Mouse (Mus musculus) CH12.LX (cell line): ENCODE results near the gene Zc3h4. TPM values are rescaled to one million over a fixed set of nuclear protein-coding genes. Genes with fewer than 3 reads are reported as not detected.

Experiments used
- DNase-seq: peaks from one replicate; pipeline ENCODE4 v3.0.0-alpha.2; 2013; ENCODE audit errors: extremely low read depth
- H3K27ac ChIP-seq: 2 replicates; pipeline ENCODE4 v1.5.1; 2012; ENCODE audit warnings: low read depth, mild to moderate bottlenecking, control low read depth, moderate library complexity; ENCODE audit not compliant: insufficient read depth
- H3K27me3 ChIP-seq: replicated peaks from 2 replicates; pipeline ENCODE3; 2012; ENCODE audit warnings: inconsistent platforms
- H3K36me3 ChIP-seq, 2 experiments: replicated peaks in 1 of 2; 2 replicates each; pipeline versions ENCODE3 to v1.6.1; 2012; ENCODE audit warnings: inconsistent platforms in 1 of 2, low read length in 1 of 2, mild to moderate bottlenecking in 1 of 2, mixed read lengths in 1 of 2, moderate library complexity in 1 of 2; ENCODE audit not compliant: control insufficient read depth in 1 of 2, insufficient read depth in 1 of 2
- H3K4me1 ChIP-seq, 2 experiments: 2 replicates each; pipeline ENCODE4 v1.6.1; 2012; ENCODE audit warnings: inconsistent platforms in 1 of 2, moderate library complexity in 1 of 2; ENCODE audit not compliant: insufficient read depth in 2 of 2, control insufficient read depth in 1 of 2
- H3K4me2 ChIP-seq: 2 replicates; pipeline ENCODE4 v1.6.1; 2012; ENCODE audit warnings: low read depth, mild to moderate bottlenecking, control low read depth; ENCODE audit not compliant: poor library complexity, insufficient read depth, severe bottlenecking
- H3K4me3 ChIP-seq, 3 experiments: fragments of 150-350 bp in 1 of 3; sonication (generic) in 1 of 3; replicated peaks in 1 of 3; 2 replicates each; pipeline versions ENCODE3 to v1.5.1; 2011 to 2012; ENCODE audit warnings: low read depth in 2 of 3, low read length in 2 of 3, mild to moderate bottlenecking in 2 of 3, moderate library complexity in 2 of 3, control low read depth in 1 of 3, improper control_type of control experiment in 1 of 3, inconsistent platforms in 1 of 3, mixed read lengths in 1 of 3; ENCODE audit not compliant: poor library complexity in 1 of 3
- H3K79me2 ChIP-seq: replicated peaks from 2 replicates; pipeline ENCODE4 v1.6.1; 2012; ENCODE audit warnings: mild to moderate bottlenecking, moderate library complexity; ENCODE audit not compliant: control insufficient read depth, poor library complexity, insufficient read depth, severe bottlenecking; ENCODE audit errors: extremely low read depth
- H3K9ac ChIP-seq: 2 replicates; pipeline ENCODE4 v1.6.1; 2012; ENCODE audit warnings: low read depth, mild to moderate bottlenecking, control low read depth, moderate library complexity; ENCODE audit not compliant: insufficient read depth
- H3K9me3 ChIP-seq: replicated peaks from 2 replicates; pipeline ENCODE3; 2012; ENCODE audit warnings: low read length, inconsistent platforms, mixed read lengths
- BHLHE40 ChIP-seq: IDR thresholded peaks from 2 replicates; pipeline ENCODE4 v1.6.1; 2011; ENCODE audit warnings: mild to moderate bottlenecking, low read depth, low read length, improper control_type of control experiment
- CHD2 ChIP-seq: IDR thresholded peaks from 2 replicates; pipeline ENCODE4 v1.6.1; 2011; ENCODE audit warnings: low read length, improper control_type of control experiment
- CTCF ChIP-seq, 2 experiments: IDR thresholded peaks in 1 of 2; conservative IDR thresholded peaks in 1 of 2; 2 replicates each; pipeline ENCODE4 v1.5.1; 2011 to 2012; ENCODE audit warnings: low read depth in 2 of 2, low read length in 2 of 2, improper control_type of control experiment in 1 of 2, inconsistent platforms in 1 of 2, mild to moderate bottlenecking in 1 of 2, moderate library complexity in 1 of 2
- GABPA ChIP-seq: IDR thresholded peaks from 2 replicates; pipeline ENCODE4 v1.6.1; 2012; ENCODE audit warnings: low read depth, low read length, improper control_type of control experiment, inconsistent platforms; ENCODE audit not compliant: insufficient replicate concordance
- JUND ChIP-seq: conservative IDR thresholded peaks from 2 replicates; pipeline ENCODE4 v1.6.1; 2011; ENCODE audit warnings: low read depth, low read length, improper control_type of control experiment
- MAFK ChIP-seq: IDR thresholded peaks from 2 replicates; pipeline ENCODE4 v1.6.1; 2011; ENCODE audit warnings: low read length, improper control_type of control experiment; ENCODE audit not compliant: insufficient replicate concordance
- MAZ ChIP-seq: IDR thresholded peaks from 2 replicates; pipeline ENCODE4 v1.6.1; 2012; ENCODE audit warnings: low read depth, mild to moderate bottlenecking, inconsistent platforms, low read length, improper control_type of control experiment, moderate library complexity
- MEF2A ChIP-seq: IDR thresholded peaks from 2 replicates; pipeline ENCODE4 v1.6.1; 2014; ENCODE audit warnings: low read depth, mild to moderate bottlenecking, inconsistent platforms, low read length, improper control_type of control experiment, borderline replicate concordance
- MXI1 ChIP-seq: IDR thresholded peaks from 2 replicates; pipeline ENCODE4 v1.6.1; 2011; ENCODE audit warnings: mild to moderate bottlenecking, low read depth, low read length, improper control_type of control experiment
- MYC ChIP-seq: IDR thresholded peaks from 2 replicates; pipeline ENCODE4 v1.6.1; 2011; ENCODE audit warnings: low read depth, mild to moderate bottlenecking, improper control_type of control experiment, low read length
- NELFE ChIP-seq: IDR thresholded peaks from 2 replicates; pipeline ENCODE4 v1.6.1; 2011; ENCODE audit warnings: low read depth, low read length, improper control_type of control experiment
- NRF1 ChIP-seq: IDR thresholded peaks from 2 replicates; pipeline ENCODE4 v1.6.1; 2014; ENCODE audit warnings: low read depth, mild to moderate bottlenecking, inconsistent platforms, low read length, improper control_type of control experiment, moderate library complexity
- PAX5 ChIP-seq: IDR thresholded peaks from 2 replicates; pipeline ENCODE4 v1.6.1; 2012; ENCODE audit warnings: low read length, inconsistent platforms, mixed read lengths
- POLR2A ChIP-seq: IDR thresholded peaks from 2 replicates; pipeline ENCODE4 v1.6.1; 2011; ENCODE audit warnings: low read depth, mild to moderate bottlenecking, improper control_type of control experiment, low read length
- POLR2AphosphoS2 ChIP-seq: IDR thresholded peaks from 2 replicates; pipeline ENCODE4 v1.6.1; 2011; ENCODE audit warnings: low read depth, low read length, improper control_type of control experiment
- RAD21 ChIP-seq: IDR thresholded peaks from 2 replicates; pipeline ENCODE4 v1.6.1; 2011; ENCODE audit warnings: low read depth, mild to moderate bottlenecking, low read length, improper control_type of control experiment, moderate library complexity
- RCOR1 ChIP-seq: conservative IDR thresholded peaks from 2 replicates; pipeline ENCODE4 v1.6.1; 2012; ENCODE audit warnings: low read depth, mild to moderate bottlenecking, inconsistent platforms, low read length, improper control_type of control experiment
- SIN3A ChIP-seq: IDR thresholded peaks from 2 replicates; pipeline ENCODE4 v1.6.1; 2012; ENCODE audit warnings: low read length, improper control_type of control experiment, inconsistent platforms
- UBTF ChIP-seq: IDR thresholded peaks from 2 replicates; pipeline ENCODE4 v1.6.1; 2012; ENCODE audit warnings: low read depth, mild to moderate bottlenecking, inconsistent platforms, low read length, improper control_type of control experiment, moderate library complexity
- USF1 ChIP-seq: IDR thresholded peaks from 2 replicates; pipeline ENCODE4 v1.6.1; 2014; ENCODE audit warnings: low read depth, mild to moderate bottlenecking, inconsistent platforms, low read length, improper control_type of control experiment
- USF2 ChIP-seq: conservative IDR thresholded peaks from 2 replicates; pipeline ENCODE4 v1.6.1; 2011; ENCODE audit warnings: low read depth, low read length, improper control_type of control experiment
- ZC3H11A ChIP-seq: IDR thresholded peaks from 2 replicates; pipeline ENCODE4 v1.6.1; 2012; ENCODE audit warnings: low read depth, mild to moderate bottlenecking, inconsistent platforms, low read length, improper control_type of control experiment
- ZNF384 ChIP-seq: IDR thresholded peaks from 2 replicates; pipeline ENCODE4 v1.6.1; 2012; ENCODE audit warnings: low read depth, low read length, improper control_type of control experiment, inconsistent platforms
- dilution Hi-C: fragments of 300-500 bp; cut with MboI; formaldehyde crosslinking; loops from 2 replicates; pipeline ENCODE4 v1.14.3; 2020; ENCODE audit warnings: low sequenced_read_pairs; ENCODE audit not compliant: extremely low pct_unique_long_range_greater_than_20kb, extremely low pct_ligation_motif_present
- in situ Hi-C: fragments of 300-500 bp; cut with MboI; formaldehyde crosslinking; loops from 3 replicates; pipeline ENCODE4 v1.14.3; 2019; ENCODE audit warnings: low sequenced_read_pairs, low pct_ligation_motif_present, low pct_unique_long_range_greater_than_20kb, mixed read lengths
- polyA plus RNA-seq: library from polyadenylated mRNA; unstranded; fragments of >175 nt; gene quantifications from 2 replicates; pipeline ENCODE4 v1.2.1, GENCODE M21; 2012; ENCODE audit warnings: low read depth; ENCODE audit not compliant: insufficient read length
- total RNA-seq, 2 experiments: library from RNA; depleted of rRNA; stranded (reverse); fragments of 300-350 nt in 1 of 2; fragments of >200 nt in 1 of 2; gene quantifications; 2 replicates each; pipeline ENCODE4 v1.2.3; 2012 to 2014

Gene Zc3h4
- total and polyA plus RNA-seq, 3 experiments = 10.0 to 34.0 (median 30.4) TPM

- Histone ChIP-seq H3K27me3 (no peaks in the 10 kb centered on the region), H3K36me3 (peaks cover 47 to 94% of the 10 kb centered on the region in 2 experiments), H3K79me2 (no peaks in the 10 kb centered on the region; the same call in 1 of the 2 replicates), H3K4me3 (no peak overlapping the region), H3K4me1 (peaks cover 15 to 46% of the 10 kb centered on the region in 2 experiments), H3K4me2 (no peak overlapping the region), H3K27ac (no peak overlapping the region), H3K9ac (no peak overlapping the region), H3K9me3 (no peaks in the 10 kb centered on the region)
- TF ChIP-seq PAX5 (no peak), CHD2 (no peak), USF1 (no peak), RCOR1 (no peak), CTCF (conservative IDR thresholded peaks at IDR 0.05 in 1 of 2, IDR thresholded peaks at IDR 0.05 in 1 of 2; ENCODE audit: low read depth in 2 of 2, low read length in 2 of 2) (no peak), NELFE (no peak), USF2 (no peak), RAD21 (no peak), UBTF (no peak), ZC3H11A (no peak), POLR2AphosphoS2 (no peak), MXI1 (no peak), MAZ (no peak), NRF1 (no peak), GABPA (no peak), SIN3A (no peak), POLR2A (no peak)
- in situ Hi-C loops (no loop called here), dilution Hi-C loops (no loop called here)
- no peak for DNase-seq
Measured at GRCm38 (mm10) chr7:16415426-16415825, 14.7 kb downstream of the Zc3h4 start.

GRCm38 (mm10) chr7:16417141-16417771 lies 16.5 kb downstream of the Zc3h4 start:
- Histone ChIP-seq H3K9me3 (no peaks in the 10 kb centered on the region), H3K36me3 (peaks cover 58 to 95% of the 10 kb centered on the region in 2 experiments), H3K4me3 (no peak overlapping the region), H3K4me2 (no peak overlapping the region), H3K27ac (no peak overlapping the region), H3K9ac (no peak overlapping the region), H3K79me2 (no peaks in the 10 kb centered on the region; the same call in 1 of the 2 replicates), H3K4me1 (peaks cover 9 to 28% of the 10 kb centered on the region in 2 experiments), H3K27me3 (no peaks in the 10 kb centered on the region)
- TF ChIP-seq JUND (no peak), ZNF384 (no peak), MXI1 (no peak), BHLHE40 (no peak), PAX5 (no peak), SIN3A (no peak), MAFK (no peak), NELFE (no peak), USF1 (no peak), POLR2AphosphoS2 (no peak), NRF1 (no peak), RAD21 (no peak), MEF2A (no peak), MYC (no peak)
- no peak for DNase-seq
- dilution Hi-C loops (no loop called here), in situ Hi-C loops (no loop called here)
